Mouse (Mus musculus): ENCODE data around the gene Akr1b8. TPM values are rescaled to one million over a fixed set of nuclear protein-coding genes. Genes with fewer than 3 reads are reported as not detected.
"Not testable (repeated sequence)": the region's sequence is repeated elsewhere in the genome, so short reads cannot be mapped to it uniquely, and the experiment has no call there.

Akr1b8 gene
- polyA plus RNA-seq, 1 experiment from 2014 or later: 14.0 TPM

GRCm38 (mm10) chr6:34364217-34365136 lies 10.6 kb downstream of the Akr1b8 start:
- H3K27me3 ChIP-seq (ENCODE audit: insufficient read depth, low read length): no peaks in the 10 kb centered on the region
- H3K27ac ChIP-seq (ENCODE audit: low read depth): no peak overlapping the region
- H3K4me3 ChIP-seq (ENCODE audit: low read depth, low read length): no peak overlapping the region
- TF ChIP-seq CTCF (IDR thresholded peaks at IDR 0.05; ENCODE audit: low read depth): no peak
- H3K36me3 ChIP-seq (ENCODE audit: insufficient read depth): no peaks in the 10 kb centered on the region
- no peaks in the 10 kb centered on the region for H3K9me3 ChIP-seq (ENCODE audit: low read depth, low read length)
- WGBS: 78% methylated on average over 12 of the region's 12 CpGs
- DNase-seq (no peak), ATAC-seq (ENCODE audit: insufficient read depth) (no peak)
- no peaks in the 10 kb centered on the region for H3K4me1 ChIP-seq (ENCODE audit: insufficient read depth)
- no peak overlapping the region for H3K9ac ChIP-seq
- H3K4me2 ChIP-seq: no peak overlapping the region

DNA sequence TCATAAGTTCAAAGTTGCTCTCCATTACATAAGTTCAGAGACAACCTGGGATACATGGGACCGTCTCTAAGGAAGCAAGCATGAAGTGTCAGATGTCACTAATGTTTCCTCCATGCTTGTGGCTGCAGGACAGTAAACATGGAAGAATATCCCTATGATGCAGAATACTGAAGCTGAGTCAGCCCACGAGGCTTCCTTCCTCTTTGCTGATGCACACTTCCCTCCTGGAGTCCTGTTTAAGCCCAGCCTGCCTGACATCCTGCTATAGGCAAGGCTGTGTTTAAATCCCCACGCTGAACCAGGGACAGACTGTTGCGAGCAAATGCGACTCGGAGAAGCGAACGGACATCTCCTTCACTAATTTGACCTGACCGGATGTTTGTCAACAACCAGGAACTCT lies 14.1 kb downstream of the Akr1b8 start:
- Histone ChIP-seq H3K27me3 (ENCODE audit: insufficient read depth, low read length) (no peaks in the 10 kb centered on the region), H3K4me2 (no peak overlapping the region), H3K36me3 (ENCODE audit: insufficient read depth) (no peaks in the 10 kb centered on the region), H3K4me3 (ENCODE audit: low read depth, low read length) (no peak overlapping the region), H3K4me1 (ENCODE audit: insufficient read depth) (no peaks in the 10 kb centered on the region), H3K27ac (ENCODE audit: low read depth) (no peak overlapping the region), H3K9ac (no peak overlapping the region), H3K9me3 (ENCODE audit: low read depth, low read length) (no peaks in the 10 kb centered on the region)
- WGBS: 70% methylated on average over 9 of the region's 9 CpGs
- TF ChIP-seq CTCF (IDR thresholded peaks at IDR 0.05; ENCODE audit: low read depth): no peak
- DNase-seq (peak; percentile 34), ATAC-seq (ENCODE audit: insufficient read depth) (no peak)

DNA sequence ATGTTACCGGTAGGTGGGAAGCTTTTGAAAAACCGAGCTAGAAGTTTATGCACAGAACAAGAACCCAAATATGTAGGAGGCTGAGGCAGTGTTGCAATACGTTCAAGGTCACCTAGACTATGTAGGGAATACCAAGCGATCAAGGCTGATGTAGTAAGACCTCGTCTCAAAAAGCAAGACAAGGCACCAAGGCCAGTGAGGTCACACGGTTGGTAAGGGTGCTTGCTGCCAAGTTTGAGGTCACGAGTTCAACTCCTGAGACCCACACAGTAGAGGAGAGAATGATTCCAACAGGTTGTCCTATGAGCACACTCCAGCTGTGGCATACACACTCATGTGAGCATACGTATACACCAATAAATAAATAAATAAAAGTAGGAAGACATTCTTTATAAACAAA lies 16.2 kb downstream of the Akr1b8 start:
- Histone ChIP-seq H3K9ac (no peak overlapping the region), H3K27ac (ENCODE audit: low read depth) (no peak overlapping the region), H3K36me3 (ENCODE audit: insufficient read depth) (no peaks in the 10 kb centered on the region), H3K4me3 (ENCODE audit: low read depth, low read length) (no peak overlapping the region), H3K9me3 (ENCODE audit: low read depth, low read length) (no peaks in the 10 kb centered on the region), H3K4me1 (ENCODE audit: insufficient read depth) (no peaks in the 10 kb centered on the region), H3K4me2 (no peak overlapping the region), H3K27me3 (ENCODE audit: insufficient read depth, low read length) (no peaks in the 10 kb centered on the region)
- DNase-seq (no peak), ATAC-seq (ENCODE audit: insufficient read depth) (no peak)
- no peak for TF ChIP-seq CTCF (IDR thresholded peaks at IDR 0.05; ENCODE audit: low read depth)
- 75% methylated on average over 8 of the region's 8 CpGs for WGBS

DNA sequence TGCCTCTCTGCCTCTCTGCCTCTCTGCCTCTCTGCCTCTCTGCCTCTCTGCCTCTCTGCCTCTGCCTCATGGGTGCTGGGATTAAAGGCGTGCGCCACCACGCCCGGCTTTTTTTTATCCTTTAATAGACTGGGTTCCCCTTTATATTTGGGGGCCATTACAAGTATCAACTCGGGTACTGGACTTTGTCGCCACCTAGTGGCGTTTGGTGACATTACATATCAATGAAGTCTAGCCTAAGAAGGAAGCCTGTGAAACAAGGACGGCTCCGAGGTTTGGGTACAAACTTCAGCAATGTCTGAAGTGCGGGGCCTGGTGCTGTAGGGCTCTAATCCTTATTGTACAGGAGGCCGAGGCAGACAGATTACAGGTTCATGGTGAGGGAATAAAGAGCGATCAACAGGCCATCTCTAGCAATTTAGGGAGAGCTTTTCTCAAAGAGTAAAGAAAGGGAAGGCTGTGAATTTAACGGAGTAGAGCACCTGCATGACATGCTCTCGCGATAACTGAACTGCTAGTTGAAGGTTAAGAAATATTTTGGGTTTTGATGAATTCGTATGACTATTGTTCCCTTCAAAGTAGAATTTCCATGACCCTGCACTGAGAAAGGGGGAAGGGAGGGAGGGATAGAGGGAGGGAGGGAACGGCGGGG lies 17.9 kb downstream of the Akr1b8 start:
- ATAC-seq (ENCODE audit: insufficient read depth) (peak; percentile 62; the same call in 1 of the 2 replicates), DNase-seq (peak; percentile 95)
- Histone ChIP-seq H3K36me3 (ENCODE audit: insufficient read depth) (no peaks in the 10 kb centered on the region), H3K4me1 (ENCODE audit: insufficient read depth) (no peaks in the 10 kb centered on the region), H3K27ac (ENCODE audit: low read depth) (no peak overlapping the region), H3K27me3 (ENCODE audit: insufficient read depth, low read length) (no peaks in the 10 kb centered on the region), H3K9me3 (ENCODE audit: low read depth, low read length) (no peaks in the 10 kb centered on the region), H3K9ac (no peak overlapping the region; the same call in 1 of the 2 replicates), H3K4me3 (ENCODE audit: low read depth, low read length) (no peak overlapping the region), H3K4me2 (peak overlapping the region; percentile 49)
- WGBS: 25% methylated on average over 18 of the region's 18 CpGs
- TF ChIP-seq CTCF (IDR thresholded peaks at IDR 0.05; ENCODE audit: low read depth): peak; percentile 79

- ATAC-seq (ENCODE audit: insufficient read depth) (no peak), DNase-seq (no peak)
- no peaks in the 10 kb centered on the region for H3K9me3 ChIP-seq (ENCODE audit: low read depth, low read length)
- no peaks in the 10 kb centered on the region for H3K36me3 ChIP-seq (ENCODE audit: insufficient read depth)
- H3K4me2 ChIP-seq: no peak overlapping the region
- TF ChIP-seq CTCF (IDR thresholded peaks at IDR 0.05; ENCODE audit: low read depth): no peak
- no peak overlapping the region for H3K27ac ChIP-seq (ENCODE audit: low read depth)
- H3K9ac ChIP-seq: no peak overlapping the region
- WGBS: 68% methylated on average over 7 of the region's 7 CpGs
- H3K27me3 ChIP-seq (ENCODE audit: insufficient read depth, low read length): no peaks in the 10 kb centered on the region
- no peaks in the 10 kb centered on the region for H3K4me1 ChIP-seq (ENCODE audit: insufficient read depth)
- no peak overlapping the region for H3K4me3 ChIP-seq (ENCODE audit: low read depth, low read length)
Measured at GRCm38 (mm10) chr6:34373841-34374240, 19.9 kb downstream of the Akr1b8 start.

- not testable (repeated sequence) for ATAC-seq (ENCODE audit: insufficient read depth)
- 71% methylated on average over 5 of the region's 5 CpGs for WGBS
Measured at GRCm38 (mm10) chr6:34375888-34376287, 22.0 kb downstream of the Akr1b8 start.

GRCm38 (mm10) chr6:34383401-34383800 lies 29.5 kb downstream of the Akr1b8 start:
- peak overlapping the region; percentile 90 for H3K4me2 ChIP-seq
- no peak overlapping the region for H3K9ac ChIP-seq
- no peak overlapping the region for H3K27ac ChIP-seq (ENCODE audit: low read depth)
- no peaks in the 10 kb centered on the region for H3K4me1 ChIP-seq (ENCODE audit: insufficient read depth)
- DNase-seq (no peak), ATAC-seq (ENCODE audit: insufficient read depth) (no peak)
- H3K36me3 ChIP-seq (ENCODE audit: insufficient read depth): no peaks in the 10 kb centered on the region
- H3K4me3 ChIP-seq (ENCODE audit: low read depth, low read length): peak overlapping the region; percentile 54; the same call in 1 of the 2 replicates
- H3K9me3 ChIP-seq (ENCODE audit: low read depth, low read length): no peaks in the 10 kb centered on the region
- no peak for TF ChIP-seq CTCF (IDR thresholded peaks at IDR 0.05; ENCODE audit: low read depth)
- 40% methylated on average over 8 of the region's 8 CpGs for WGBS
- no peaks in the 10 kb centered on the region for H3K27me3 ChIP-seq (ENCODE audit: insufficient read depth, low read length)

More at GRCm38 (mm10) chr6:34375888-34376287, 22.0 kb downstream of the Akr1b8 start:
- H3K9ac ChIP-seq; H3K27ac ChIP-seq (ENCODE audit: low read depth); H3K4me1 ChIP-seq (ENCODE audit: insufficient read depth); DNase-seq; H3K36me3 ChIP-seq (ENCODE audit: insufficient read depth); H3K27me3 ChIP-seq (ENCODE audit: insufficient read depth, low read length); H3K9me3 ChIP-seq (ENCODE audit: low read depth, low read length); H3K4me3 ChIP-seq (ENCODE audit: low read depth, low read length); H3K4me2 ChIP-seq: not testable (repeated sequence)

Measured in lung, embryonic 14.5 days (tissue).